Mouse (Mus musculus) C2C12 (cell line): ENCODE measurements at regions not wholly inside any gene's neighbourhood (a gene's known extent, or its start where the extent isn't known, plus 50 kb on each side); places are given as distances from the start of the nearest gene placed in this dataset.

Experiments
- CEBPB ChIP-seq: IDR thresholded peaks from one replicate; pipeline ENCODE4 v1.6.1; 2011; ENCODE audit warnings: low read depth, mild to moderate bottlenecking, control low read depth, moderate library complexity
- CTCF ChIP-seq: IDR thresholded peaks from one replicate; pipeline ENCODE4 v1.5.1; 2011; ENCODE audit not compliant: control insufficient read depth, insufficient read depth, insufficient read length
- MAX ChIP-seq: IDR thresholded peaks from one replicate; pipeline ENCODE4 v1.6.1; 2011; ENCODE audit warnings: mild to moderate bottlenecking, control low read depth
- MYOD1 ChIP-seq: IDR thresholded peaks from one replicate; pipeline ENCODE4 v1.6.1; 2011; ENCODE audit warnings: low read depth; ENCODE audit not compliant: control insufficient read depth, insufficient read length
- MYOG ChIP-seq: IDR thresholded peaks from one replicate; pipeline ENCODE4 v1.6.1; 2011; ENCODE audit not compliant: control insufficient read depth, insufficient read length; ENCODE audit errors: extremely low read depth
- USF1 ChIP-seq: IDR thresholded peaks from one replicate; pipeline ENCODE4 v1.6.1; 2011; ENCODE audit warnings: low read depth, mild to moderate bottlenecking, control low read depth, moderate library complexity

DNA sequence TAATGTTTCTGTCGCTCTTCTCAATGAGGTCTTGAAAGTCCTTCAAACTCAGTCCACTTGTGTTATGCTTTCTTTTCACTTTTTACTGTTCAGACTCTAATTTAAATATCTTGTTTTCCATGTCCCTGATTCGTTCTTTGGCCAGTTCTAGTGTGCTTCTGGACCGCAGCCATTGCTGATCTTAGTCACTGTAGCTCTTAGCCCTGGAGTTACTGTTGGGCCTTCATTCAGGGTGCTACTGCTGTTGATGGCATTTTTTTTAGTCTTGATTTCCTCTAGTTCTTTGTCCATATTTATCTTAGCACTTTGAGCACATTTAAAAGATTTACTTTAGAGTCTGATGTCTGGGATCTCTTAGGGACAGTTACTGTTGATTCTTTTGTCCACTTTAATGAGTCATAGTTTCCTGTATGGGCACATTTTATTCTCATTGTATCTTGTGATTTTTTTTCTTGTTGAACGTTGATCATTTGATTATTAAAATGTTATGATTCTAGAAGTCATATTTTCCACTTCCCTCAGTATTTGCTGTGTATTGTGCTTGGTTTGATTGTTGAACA is 127.8 kb downstream of the Cog6 start:
- TF ChIP-seq CTCF (no peak), MAX (no peak), USF1 (no peak), CEBPB (no peak), MYOD1 (no peak), MYOG (no peak)
